Mouse (Mus musculus): ENCODE measurements at regions not wholly inside any gene's neighbourhood (a gene's known extent, or its start where the extent isn't known, plus 50 kb on each side); places are given as distances from the start of the nearest gene placed in this dataset.

GRCm38 (mm10) chr4:105318421-105318820, 161.3 kb downstream of the Plpp3 start:
- no peak for DNase-seq (ENCODE audit: low spot score)
- intact Hi-C loops (cut with DNase I), result loop anchor here (5.0 to 10.0 kb wide), 3 partner anchors 96 to 596 kb away; no protein-coding TSS in a partner anchor

DNA sequence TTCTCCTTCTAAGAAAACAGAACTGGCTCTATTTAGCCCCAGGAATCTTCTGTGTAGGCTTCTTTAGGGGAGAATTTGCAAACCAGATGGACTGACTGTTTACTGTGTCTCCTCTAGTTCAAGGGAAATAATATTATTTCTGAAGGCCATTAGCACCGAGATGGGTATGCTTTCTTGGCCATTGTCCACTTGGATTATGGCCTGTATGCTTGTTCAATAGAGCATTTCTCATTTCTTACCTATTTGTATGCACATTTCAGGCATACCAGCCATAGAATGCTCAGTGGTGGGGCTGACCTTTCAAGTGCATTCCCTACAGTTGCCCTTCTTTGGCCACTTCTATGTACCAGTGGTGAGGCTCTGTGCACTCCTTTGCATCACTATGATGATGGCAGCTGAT, 166.3 kb downstream of the Plpp3 start:
- intact Hi-C loops (cut with DNase I), result no loop called here
- no peak for DNase-seq (ENCODE audit: low spot score)

DNA sequence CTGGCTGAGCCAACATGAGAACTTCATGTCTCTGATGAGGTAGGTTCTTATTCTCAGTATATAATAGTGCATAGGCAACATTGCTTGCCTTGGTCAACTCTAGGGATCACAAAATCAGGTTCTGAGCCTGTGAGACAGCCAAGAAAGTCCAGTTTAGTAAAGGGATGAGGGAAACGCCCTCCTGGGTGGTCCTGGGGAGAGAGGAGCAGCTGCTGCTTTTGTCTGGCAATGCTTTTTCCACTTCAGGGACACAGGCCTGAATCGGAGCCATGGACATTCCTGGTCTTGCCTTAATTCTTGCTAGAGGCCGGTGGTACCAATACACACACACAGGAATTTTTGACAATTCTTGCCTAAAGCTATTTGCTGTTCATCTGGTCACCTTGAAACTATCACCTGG, 169.8 kb downstream of the Plpp3 start:
- intact Hi-C loops (cut with DNase I), result loop anchor here (5.0 kb wide), 1 partner anchor 75 kb away; no protein-coding TSS in a partner anchor
- DNase-seq (ENCODE audit: low spot score), result no peak

DNA sequence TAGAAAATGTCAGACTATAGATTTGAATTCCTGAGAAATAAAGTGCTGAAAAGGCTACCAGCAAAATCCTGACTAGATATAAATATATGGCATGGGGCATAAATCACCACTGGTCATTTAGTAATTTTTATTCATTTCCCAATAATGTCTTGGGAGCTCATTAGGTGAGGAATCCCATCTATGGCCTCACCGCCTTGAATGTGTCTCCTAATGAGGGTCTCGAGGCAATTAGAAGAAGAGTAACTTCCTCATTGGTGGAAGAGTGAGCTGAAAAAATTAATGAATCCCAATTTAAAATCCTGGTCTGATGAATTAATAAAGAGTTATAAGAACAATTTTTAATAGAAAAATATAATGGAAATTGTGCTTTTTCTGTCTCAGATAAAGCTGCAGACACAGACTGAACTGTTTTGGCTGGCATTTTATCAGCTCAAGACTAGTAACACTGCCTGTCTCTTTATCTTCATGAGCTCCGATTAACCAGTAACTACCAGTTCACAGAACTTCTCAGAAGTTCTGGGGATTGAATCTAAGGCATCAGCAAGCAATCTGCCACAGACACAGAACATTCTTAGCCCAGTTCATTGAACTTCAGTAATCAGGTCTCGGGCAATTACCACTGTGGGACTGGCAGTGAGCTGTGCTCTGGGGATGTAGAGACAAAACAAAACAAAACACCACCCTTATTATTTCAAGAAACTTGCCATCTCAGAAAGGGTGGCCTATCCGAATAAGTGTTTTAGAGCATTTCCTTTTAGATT, 170.7 kb downstream of the Plpp3 start:
- DNase-seq (ENCODE audit: low spot score), result no peak
- intact Hi-C loops (cut with DNase I), result loop anchor here (5.0 kb wide), 1 partner anchor 74 kb away; no protein-coding TSS in a partner anchor

DNA sequence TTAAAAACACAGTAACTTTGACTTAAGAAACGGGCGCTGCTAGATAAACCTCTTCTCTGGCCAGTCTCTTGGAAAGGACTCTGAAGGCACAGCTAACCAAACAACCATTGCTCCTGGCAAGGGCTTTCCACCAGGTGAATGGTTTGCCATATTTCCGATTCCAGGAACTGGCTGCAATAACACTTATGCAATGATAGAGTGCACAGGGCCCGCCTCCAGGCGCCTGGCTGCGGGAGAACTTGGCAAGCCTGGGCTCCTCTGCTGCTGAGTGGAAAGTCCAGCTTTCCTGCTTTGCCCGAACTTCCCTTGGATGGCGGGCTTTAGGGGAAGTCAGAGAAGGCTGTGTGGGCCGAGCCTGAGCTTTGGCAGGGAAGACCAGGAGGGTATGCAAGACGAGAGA, 171.6 kb downstream of the Plpp3 start:
- DNase-seq (ENCODE audit: low spot score), result peak; percentile 79
- intact Hi-C loops (cut with DNase I), result loop anchor here (5.0 kb wide), 1 partner anchor 74 kb away; no protein-coding TSS in a partner anchor

DNA sequence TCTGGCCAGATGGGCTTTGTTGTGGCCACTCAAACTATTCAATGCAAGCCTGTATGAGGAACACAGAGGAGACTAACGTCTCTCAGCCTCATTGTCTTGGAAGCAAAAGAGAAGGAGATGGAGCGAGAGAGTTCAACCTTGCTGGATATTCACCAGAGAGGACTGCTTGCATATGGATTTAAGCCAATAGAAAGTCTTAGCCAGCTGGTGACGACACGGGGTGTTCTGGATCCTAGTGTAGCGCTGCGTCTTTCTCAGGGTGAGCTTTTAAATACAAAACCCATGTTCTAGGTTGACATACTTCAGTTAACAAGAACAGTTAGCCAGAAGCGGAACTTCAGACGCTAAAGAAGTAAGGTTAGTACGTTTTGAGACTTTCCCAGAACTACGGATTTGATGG, 174.9 kb downstream of the Plpp3 start:
- intact Hi-C loops (cut with DNase I), result loop anchor here (5.0 kb wide), 1 partner anchor 220 kb away; no protein-coding TSS in a partner anchor

GRCm38 (mm10) chr4:105335872-105336271, 178.7 kb downstream of the Plpp3 start:
- intact Hi-C loops (cut with DNase I), result no loop called here
- no peak for DNase-seq (ENCODE audit: low spot score)

More for the DNA sequence above, 174.9 kb downstream of the Plpp3 start:
- no peak for DNase-seq (ENCODE audit: low spot score)

DNA sequence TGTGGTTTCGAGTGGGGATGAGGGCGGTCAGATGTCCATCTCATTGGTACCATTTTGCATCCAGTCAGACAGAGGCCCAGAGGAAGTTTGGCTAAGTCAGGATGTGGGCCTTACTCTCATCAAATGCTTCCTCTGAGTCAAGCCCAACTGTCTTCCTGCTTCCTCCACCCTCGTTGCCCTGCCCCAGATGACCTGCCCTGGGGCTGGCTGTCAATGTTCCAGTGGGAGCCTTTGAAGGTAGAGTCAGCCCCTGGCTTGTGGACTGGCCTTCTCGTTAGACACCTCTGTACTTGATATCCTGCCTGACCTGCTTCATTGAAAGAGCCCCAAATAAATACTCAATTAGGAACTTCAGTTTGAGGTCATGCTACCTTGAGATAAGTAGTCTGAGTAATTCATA, 179.4 kb downstream of the Plpp3 start:
- intact Hi-C loops (cut with DNase I), result no loop called here
- DNase-seq (ENCODE audit: low spot score), result no peak

GRCm38 (mm10) chr4:105338131-105338530, 181.0 kb downstream of the Plpp3 start:
- intact Hi-C loops (cut with DNase I), result no loop called here
- no peak for DNase-seq (ENCODE audit: low spot score)

- DNase-seq (ENCODE audit: low spot score), result peak; percentile 20
- intact Hi-C loops (cut with DNase I), result no loop called here
Measured at GRCm38 (mm10) chr4:105338861-105339260, 181.7 kb downstream of the Plpp3 start.

- intact Hi-C loops (cut with DNase I), result no loop called here
- no peak for DNase-seq (ENCODE audit: low spot score)
Measured at GRCm38 (mm10) chr4:105341274-105341673, 184.1 kb downstream of the Plpp3 start.

- intact Hi-C loops (cut with DNase I), result no loop called here
- no peak for DNase-seq (ENCODE audit: low spot score)
Measured at GRCm38 (mm10) chr4:105346846-105347245, 189.7 kb downstream of the Plpp3 start.

DNA sequence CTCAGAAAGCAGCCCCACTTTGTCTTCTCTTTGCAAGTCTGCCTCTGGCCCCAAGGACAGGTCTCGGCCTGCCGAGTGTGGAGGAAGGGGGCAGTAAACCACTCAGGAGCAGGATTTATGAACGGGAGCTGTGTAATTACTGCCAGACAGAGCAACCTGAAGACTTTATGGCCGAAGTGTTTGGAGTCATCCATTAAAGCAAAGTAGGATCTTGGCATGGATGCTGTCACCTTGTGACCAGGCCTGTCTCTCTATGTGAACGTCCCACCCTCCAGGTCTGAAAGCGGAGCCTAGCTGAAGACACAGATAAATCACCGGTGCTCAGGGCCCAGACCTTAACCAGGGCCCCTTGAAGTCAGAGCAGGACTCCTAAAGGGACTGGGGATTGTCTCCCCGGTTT, 190.8 kb downstream of the Plpp3 start:
- no peak for DNase-seq (ENCODE audit: low spot score)
- intact Hi-C loops (cut with DNase I), result no loop called here

DNA sequence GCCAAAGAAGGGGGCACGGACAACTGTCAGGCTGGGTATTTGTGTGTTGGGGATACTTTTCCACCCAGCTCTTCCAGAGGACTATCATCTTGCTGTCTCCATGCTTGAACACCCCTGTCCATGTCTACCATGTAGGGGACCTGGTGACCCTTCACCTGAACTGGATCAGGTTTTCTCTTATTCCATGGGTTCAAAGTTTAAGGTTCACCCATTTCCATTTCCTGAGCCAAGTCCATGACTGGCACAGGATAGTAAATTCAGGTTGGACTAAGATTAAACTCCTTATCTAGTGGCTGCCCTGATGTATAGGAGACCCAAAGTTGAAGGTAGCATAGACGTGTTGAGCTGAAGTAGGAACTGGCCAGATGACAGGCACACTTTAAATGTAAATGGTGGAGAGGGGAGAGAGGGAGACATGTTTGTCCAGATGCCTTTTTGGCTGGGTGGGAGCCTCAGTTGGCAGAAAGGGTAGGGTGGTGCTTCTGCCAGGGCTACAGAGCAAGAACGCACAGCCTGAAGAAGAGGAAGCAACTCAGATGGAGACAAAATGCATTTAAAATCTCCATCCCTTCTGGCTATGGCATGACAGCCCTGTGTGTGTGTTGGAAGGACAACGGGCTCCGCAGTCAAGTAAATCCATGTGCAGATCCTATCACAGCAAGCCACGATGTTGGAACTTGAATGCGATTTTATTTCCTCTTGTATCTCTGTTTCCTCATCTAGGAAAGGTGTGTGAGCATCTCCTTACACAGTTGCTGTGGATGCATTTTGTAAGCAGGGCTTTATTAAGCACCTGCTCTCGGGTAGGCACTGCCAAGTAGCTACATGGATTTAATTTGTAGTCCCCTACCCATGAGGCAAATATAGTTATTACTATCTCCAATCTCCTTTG, 192.4 kb downstream of the Plpp3 start:
- intact Hi-C loops (cut with DNase I), result no loop called here

DNA sequence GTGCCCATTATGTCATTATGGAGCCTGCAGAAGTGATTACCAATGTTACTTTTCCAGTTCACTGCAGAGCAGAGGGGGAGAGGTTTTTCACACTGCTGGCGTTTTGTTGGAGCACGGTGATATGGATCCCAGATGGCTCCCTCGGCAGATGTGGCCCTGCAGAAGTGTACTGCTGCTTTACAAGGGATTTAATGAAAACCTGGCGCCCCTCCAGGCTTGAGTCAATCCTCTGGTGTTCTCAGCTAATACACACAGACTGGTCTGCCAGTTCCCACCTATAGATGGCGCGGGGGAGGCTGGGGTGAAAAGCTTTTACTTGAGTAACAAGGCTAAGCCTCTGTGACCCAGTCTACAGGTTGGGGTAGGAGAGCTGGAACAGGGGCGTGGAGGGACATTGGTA, 195.2 kb downstream of the Plpp3 start:
- intact Hi-C loops (cut with DNase I), result no loop called here
- DNase-seq (ENCODE audit: low spot score), result no peak

More for the DNA sequence above, 192.4 kb downstream of the Plpp3 start:
- no peak for DNase-seq (ENCODE audit: low spot score)

- no peak for DNase-seq (ENCODE audit: low spot score)
- intact Hi-C loops (cut with DNase I), result no loop called here
Measured at GRCm38 (mm10) chr4:105352953-105353352, 195.8 kb downstream of the Plpp3 start.

GRCm38 (mm10) chr4:105354097-105354496, 196.9 kb downstream of the Plpp3 start:
- no peak for DNase-seq (ENCODE audit: low spot score)
- intact Hi-C loops (cut with DNase I), result no loop called here

DNA sequence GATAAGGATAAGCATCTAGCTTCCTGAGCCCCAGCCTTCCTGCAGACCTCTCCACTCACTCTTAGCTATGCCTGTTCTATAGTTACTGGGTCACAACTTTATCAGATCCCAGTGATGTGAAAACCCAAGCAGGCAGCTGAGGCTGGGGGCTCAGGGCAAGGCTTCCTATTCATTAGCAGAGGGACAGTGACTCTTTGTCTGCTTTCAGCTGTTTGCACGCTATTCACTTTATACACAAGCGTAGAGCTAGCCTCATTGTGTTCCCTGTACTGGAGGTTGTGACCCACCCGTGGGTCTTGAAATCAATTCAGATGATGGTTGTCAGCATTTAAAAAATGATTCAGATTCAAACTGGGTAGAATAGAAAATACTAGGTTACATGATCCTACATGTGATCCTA, 199.5 kb downstream of the Plpp3 start:
- intact Hi-C loops (cut with DNase I), result no loop called here
- DNase-seq (ENCODE audit: low spot score), result no peak

DNA sequence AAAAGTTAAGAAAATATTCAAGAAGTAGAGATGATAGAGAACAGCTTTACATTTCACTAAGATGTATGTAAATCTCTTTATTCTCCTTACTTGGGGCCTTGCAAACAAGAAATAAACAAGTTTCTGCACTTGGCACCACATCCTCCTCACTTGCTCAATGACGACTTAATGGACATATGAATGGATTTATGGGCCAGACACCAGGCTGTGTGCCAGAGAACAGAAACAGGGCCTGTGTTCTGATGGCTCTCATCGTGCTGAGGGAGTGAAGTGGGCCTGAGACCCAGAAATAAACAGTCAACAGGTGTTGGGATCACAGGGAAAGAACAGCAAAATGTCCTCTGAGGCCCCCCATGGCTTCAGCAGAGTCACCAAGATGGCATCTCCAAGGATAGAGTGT, 201.6 kb downstream of the Plpp3 start:
- DNase-seq (ENCODE audit: low spot score), result no peak
- intact Hi-C loops (cut with DNase I), result no loop called here

DNA sequence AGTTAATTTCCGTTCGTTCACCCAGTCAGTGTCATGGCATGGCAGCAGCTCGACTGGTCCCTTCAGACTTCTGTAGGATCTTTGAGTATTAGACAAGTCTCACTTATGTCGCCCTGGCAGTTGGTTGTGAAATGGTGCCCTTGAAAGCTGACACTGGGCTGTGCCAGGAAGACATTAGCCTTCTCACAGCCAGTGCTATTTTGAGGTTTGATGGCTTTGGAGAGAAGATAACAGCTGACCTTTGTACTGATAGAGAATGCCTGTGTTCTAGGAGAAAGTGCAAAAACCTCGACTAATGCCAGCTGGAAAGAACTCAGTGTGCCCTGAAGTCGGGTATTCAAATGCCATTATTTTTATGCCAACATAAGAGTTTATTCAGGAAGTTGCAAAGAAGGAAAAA, 207.3 kb downstream of the Plpp3 start:
- DNase-seq (ENCODE audit: low spot score), result peak; percentile 12
- intact Hi-C loops (cut with DNase I), result no loop called here

GRCm38 (mm10) chr4:105365076-105365475, 207.9 kb downstream of the Plpp3 start:
- no peak for DNase-seq (ENCODE audit: low spot score)
- intact Hi-C loops (cut with DNase I), result no loop called here
